Mouse (Mus musculus) lung, postnatal 14 days (tissue): ENCODE results near the gene Dmgdh.

Experiments used
- DNase-seq: peaks from one replicate; pipeline ENCODE4 v3.0.0; 2021

Dmgdh gene

GRCm38 (mm10) chr13:93674131-93674561 is at the start of gene Dmgdh, which contains the start of gene Bhmt2:
Gene Dmgdh, plus strand, starts transcription at chr13:93674433.
Gene Bhmt2, minus strand, starts transcription at chr13:93674302.
- no peak for DNase-seq

GRCm38 (mm10) chr13:93628861-93629260 is 45.4 kb upstream of the Dmgdh start:
- DNase-seq, result no peak

DNA sequence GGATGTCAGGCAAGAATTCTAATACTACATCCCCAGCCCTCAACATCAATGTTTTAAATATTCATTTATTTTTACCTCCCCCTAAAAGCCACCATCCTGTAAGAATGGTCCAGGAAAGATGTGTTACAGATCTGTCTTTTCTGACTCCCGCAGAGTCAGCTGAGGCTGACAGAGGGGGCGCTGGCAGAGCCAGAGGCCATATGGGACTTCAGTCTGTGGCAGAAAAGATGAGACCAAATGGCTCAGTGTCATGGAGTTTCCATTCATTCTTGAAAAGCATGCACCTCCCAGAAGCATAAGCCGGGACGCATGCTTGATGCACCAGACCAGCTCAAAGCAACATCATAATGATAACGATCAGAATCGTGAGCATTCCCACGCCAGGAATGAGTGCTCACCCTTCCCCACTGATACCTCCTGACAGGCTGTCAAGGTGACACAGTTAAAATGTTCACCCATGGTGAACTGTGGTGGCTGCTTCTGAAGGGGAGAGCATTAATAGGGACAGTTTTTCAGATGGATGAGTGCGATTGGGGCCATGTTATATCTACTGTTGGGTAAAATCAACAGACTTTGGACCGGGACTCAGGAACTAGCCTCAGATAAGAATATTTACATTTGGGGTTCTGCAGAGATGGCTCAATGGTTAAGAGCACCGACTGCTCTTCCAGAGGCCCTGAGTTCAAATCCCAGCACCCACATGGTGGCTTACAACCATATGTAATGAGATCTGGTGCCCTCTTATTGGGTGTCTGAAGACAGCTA is 43.1 kb upstream of the Dmgdh start:
- no peak for DNase-seq

- no peak for DNase-seq
Observed at GRCm38 (mm10) chr13:93632927-93633326, 41.3 kb upstream of the Dmgdh start.

- no peak for DNase-seq
Observed at GRCm38 (mm10) chr13:93636561-93636960, 37.7 kb upstream of the Dmgdh start.

- no peak for DNase-seq
Observed at GRCm38 (mm10) chr13:93637282-93638245, 36.7 kb upstream of the Dmgdh start, which contains the start of gene Bhmt. Gene Bhmt, minus strand, starts transcription at chr13:93637961.

GRCm38 (mm10) chr13:93639636-93640035 is 34.6 kb upstream of the Dmgdh start:
- no peak for DNase-seq

GRCm38 (mm10) chr13:93648387-93649130 is 25.7 kb upstream of the Dmgdh start:
- DNase-seq, result no peak

DNA sequence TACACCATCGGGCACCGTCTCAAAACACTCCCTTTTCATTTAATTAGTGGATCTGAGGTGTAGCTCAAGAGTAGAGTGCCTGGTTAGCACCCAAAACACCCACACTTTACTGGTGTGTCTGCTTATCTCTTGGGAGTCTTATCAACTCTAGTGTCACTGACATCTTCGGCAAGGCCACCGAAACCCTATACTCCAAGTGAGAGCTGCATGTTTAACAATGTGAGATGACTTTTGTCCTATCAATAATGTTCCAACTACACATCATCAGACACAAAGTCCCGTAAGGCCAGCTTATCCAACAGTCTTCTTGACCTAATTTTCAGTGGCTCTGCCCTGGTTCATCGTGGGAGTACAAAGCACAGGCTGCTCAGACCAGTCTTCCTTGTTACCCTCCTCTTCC is 20.9 kb upstream of the Dmgdh start:
- DNase-seq, result no peak

GRCm38 (mm10) chr13:93657941-93658340 is 16.3 kb upstream of the Dmgdh start:
- no peak for DNase-seq

DNA sequence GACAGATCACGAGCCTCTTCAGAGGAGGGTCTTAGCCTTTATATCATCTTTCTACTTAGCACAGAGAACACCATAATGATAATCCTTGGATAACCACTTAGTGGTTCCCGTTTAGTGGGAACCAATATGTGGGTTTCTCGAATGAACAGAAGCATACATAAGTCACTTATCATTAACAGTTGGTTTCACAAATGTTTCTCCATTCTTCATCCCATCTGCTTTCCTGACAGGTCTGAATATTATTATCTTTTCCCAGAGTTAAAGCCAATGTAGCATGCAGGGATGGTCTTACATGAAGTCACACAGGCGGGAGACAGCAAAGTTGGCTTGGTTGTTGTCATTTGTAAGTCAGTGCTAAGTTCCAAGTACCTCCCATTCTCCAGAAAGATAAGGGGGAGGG is 6.6 kb upstream of the Dmgdh start:
- no peak for DNase-seq

- DNase-seq, result no peak
Observed at GRCm38 (mm10) chr13:93672371-93672770, 1.9 kb upstream of the Dmgdh start.

GRCm38 (mm10) chr13:93673296-93673695 is 937 bp upstream of the Dmgdh start:
- DNase-seq, result no peak

DNA sequence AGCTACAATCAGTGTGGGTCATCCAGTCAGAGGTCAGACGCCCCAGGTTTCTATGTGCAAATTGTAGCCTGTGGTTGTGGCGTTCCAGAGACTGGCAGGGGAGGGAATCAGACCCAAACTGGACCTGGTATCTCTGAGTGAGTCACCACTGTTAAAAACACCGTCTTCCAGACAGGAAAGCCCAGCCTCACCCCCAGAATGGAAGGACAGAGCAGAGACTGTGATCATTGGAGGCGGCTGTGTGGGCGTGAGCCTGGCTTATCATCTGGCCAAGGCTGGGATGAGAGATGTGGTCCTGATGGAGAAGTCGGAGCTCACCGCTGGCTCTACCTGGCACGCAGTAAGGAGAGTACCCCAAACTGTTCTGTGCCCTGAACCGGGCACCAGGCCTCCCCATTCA is 2.6 kb downstream of the Dmgdh start:
- no peak for DNase-seq

DNA sequence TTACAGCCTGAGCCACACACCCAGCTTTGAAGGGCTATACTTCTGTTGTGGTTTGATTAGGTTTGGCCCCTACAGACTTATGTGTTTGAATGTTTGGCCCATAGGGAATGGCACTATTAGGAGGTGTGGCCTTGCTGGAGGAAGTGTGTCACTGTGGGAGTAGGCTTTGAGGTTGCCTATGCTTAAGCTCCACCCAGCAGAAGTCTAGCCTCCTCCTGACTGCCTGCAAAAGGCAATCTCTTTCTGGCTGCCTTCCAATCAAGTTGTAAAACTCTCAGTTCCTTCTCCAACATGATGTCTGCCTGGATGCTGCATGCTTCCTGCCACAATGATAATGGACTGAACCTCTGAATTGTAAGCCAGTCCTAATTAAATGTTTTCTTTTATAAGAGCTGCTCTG is 9.1 kb downstream of the Dmgdh start:
- DNase-seq, result no peak

DNA sequence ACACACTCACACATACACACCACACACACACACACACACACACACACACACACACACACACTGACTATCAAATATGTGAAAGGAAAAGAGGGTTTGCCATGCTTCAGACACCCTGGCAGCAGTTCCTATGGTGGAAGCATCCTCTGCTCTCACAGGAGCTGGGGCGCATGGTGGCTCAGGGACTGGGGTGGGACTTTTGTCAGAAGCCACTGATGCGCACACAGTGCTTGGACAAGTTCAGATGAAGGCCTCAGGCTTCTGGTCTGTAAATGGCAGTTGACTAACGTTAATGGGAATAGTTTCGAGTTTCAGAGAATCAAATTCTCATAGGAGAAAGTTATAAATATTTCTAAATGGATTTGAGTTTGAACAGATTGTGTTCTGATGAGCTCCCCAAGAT is 11.0 kb downstream of the Dmgdh start:
- DNase-seq, result no peak

DNA sequence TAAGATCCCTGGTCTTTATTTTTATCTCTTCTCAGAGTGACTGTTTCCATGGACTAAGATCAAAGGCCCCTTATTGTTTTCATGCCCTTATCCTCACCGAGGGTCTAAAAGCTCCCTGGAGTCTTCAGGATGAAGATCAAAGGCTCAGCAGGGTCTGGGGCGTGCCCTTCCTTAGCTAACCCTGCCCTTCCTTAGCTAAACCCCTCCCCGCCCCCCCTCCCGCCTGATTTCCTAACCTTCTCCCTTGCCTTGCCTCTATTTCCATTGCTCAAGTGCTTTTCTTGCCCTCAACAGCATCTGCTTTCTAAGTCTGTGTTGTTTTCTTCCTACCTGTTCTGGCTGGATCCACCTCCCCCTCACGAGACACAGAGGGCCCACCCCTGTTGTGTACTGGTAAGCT is 13.1 kb downstream of the Dmgdh start:
- DNase-seq, result no peak

- no peak for DNase-seq
Observed at GRCm38 (mm10) chr13:93689566-93689965, 15.3 kb downstream of the Dmgdh start.

GRCm38 (mm10) chr13:93690821-93691220 is 16.6 kb downstream of the Dmgdh start:
- no peak for DNase-seq

- DNase-seq, result no peak
Observed at GRCm38 (mm10) chr13:93698866-93699265, 24.6 kb downstream of the Dmgdh start.

- no peak for DNase-seq
Observed at GRCm38 (mm10) chr13:93705697-93706096, 31.5 kb downstream of the Dmgdh start.

GRCm38 (mm10) chr13:93707271-93707670 is 33.0 kb downstream of the Dmgdh start:
- DNase-seq, result no peak

DNA sequence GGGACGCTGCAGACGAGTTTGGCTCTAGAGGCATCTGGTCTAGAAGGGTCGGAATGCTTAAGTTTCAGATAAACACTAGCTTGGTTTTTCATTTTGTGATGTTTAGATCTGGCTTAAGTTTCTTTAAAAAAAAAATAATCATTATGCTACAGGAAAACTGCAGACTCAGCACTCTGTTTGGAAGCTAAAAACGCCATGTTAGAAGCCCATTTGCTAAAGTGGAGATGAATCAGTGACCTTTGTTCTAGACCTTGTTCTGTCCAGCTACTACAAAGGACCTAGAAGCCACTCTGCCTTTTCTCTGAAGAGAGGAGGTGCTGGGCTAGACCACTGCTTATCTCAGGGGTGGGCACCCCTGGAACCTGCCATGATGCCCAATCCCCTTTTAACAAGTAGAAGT is 36.1 kb downstream of the Dmgdh start:
- no peak for DNase-seq
